Mouse (Mus musculus) limb, embryonic 12.5 days (tissue): ENCODE results near the gene Ssna1. TPM values are rescaled to one million over a fixed set of nuclear protein-coding genes. Genes with fewer than 3 reads are reported as not detected.
A peak's percentile ranks its signal among the peaks of the same experiment; 100 is the strongest.

Source experiments
- ATAC-seq: fragments of 200-750 bp; cut with Nextera tagmentation; 2 replicates; pipeline ENCODE4 v1.8.0; 2017; ENCODE audit warnings: low read depth, moderate TSS enrichment; ENCODE audit not compliant: insufficient number of reproducible peaks, insufficient read depth, low FRiP score, low TSS enrichment
- H3K27ac ChIP-seq: fragments of 300-500 bp; sonication (generic); 2 replicates; pipeline ENCODE4 v1.5.1; 2016; ENCODE audit warnings: mild to moderate bottlenecking, moderate library complexity
- H3K27me3 ChIP-seq: fragments of 300-500 bp; sonication (generic); 2 replicates; pipeline ENCODE4 v1.6.1; 2016; ENCODE audit warnings: mild to moderate bottlenecking, moderate library complexity
- H3K36me3 ChIP-seq: fragments of 300-500 bp; sonication (generic); 2 replicates; pipeline ENCODE4 v1.6.1; 2016; ENCODE audit warnings: mild to moderate bottlenecking, moderate library complexity
- H3K4me1 ChIP-seq: fragments of 300-500 bp; sonication (generic); replicated peaks from 2 replicates; pipeline ENCODE4 v1.6.1; 2016
- H3K4me2 ChIP-seq: fragments of 300-500 bp; sonication (generic); 2 replicates; pipeline ENCODE4 v1.6.1; 2016; ENCODE audit warnings: mild to moderate bottlenecking, moderate library complexity
- H3K4me3 ChIP-seq: fragments of 300-500 bp; sonication (generic); replicated peaks from 2 replicates; pipeline ENCODE4 v1.5.1; 2016; ENCODE audit warnings: mild to moderate bottlenecking
- H3K9ac ChIP-seq: fragments of 300-500 bp; sonication (generic); replicated peaks from 2 replicates; pipeline ENCODE4 v1.6.1; 2016; ENCODE audit warnings: mild to moderate bottlenecking, moderate library complexity
- H3K9me3 ChIP-seq: fragments of 300-500 bp; sonication (generic); 2 replicates; pipeline ENCODE4 v1.6.1; 2016; ENCODE audit warnings: mild to moderate bottlenecking, moderate library complexity
- WGBS: fragments of 180-500 bp; shearing (Covaris S2); methylation state at CpG from one replicate; pipeline ENCODE4 v1.1.7; 2016; 5-methylcytosine and 5-hydroxymethylcytosine counted together
- polyA plus RNA-seq: library from polyadenylated mRNA; unstranded; fragments of >200 nt; fragmentation: Nextera tagmentation; extraction: Ambion mirVana; gene quantifications from 2 replicates; pipeline ENCODE4 v1.2.1, GENCODE M21; 2016

The Ssna1 gene
- polyA plus RNA-seq, 1 experiment from 2014 or later, result 218 TPM

DNA sequence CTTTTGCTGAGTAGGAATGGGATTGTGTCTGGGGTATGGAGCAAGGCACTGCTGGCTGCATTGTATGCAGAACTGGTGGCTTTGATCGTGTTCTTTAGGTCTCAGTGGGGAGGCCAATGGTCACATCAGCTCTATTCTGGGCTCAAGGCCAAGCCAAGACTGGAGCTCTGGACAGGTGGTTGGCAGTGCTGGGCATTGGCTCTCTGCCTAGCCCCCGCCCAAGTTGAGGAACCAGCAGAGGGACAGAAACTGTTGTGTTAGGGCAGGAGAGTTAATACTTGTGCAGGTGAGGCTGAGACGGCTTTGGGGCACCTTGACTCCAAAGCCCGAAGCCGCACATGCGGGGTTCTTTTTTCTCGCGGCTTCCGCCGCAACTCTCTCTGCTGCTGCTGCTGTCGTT lies 17.4 kb upstream of the Ssna1 start, which contains the start of gene Lrrc26:
TSS of gene Lrrc26 (plus strand) at position 265 of the 400 bp plus-strand sequence.
- Histone ChIP-seq H3K36me3 (peaks cover 18% of the 10 kb centered on the region), H3K27me3 (peaks cover 85% of the 10 kb centered on the region), H3K4me1 (peaks cover 17% of the 10 kb centered on the region; the same call in 1 of the 2 replicates), H3K27ac (no peak within 1 kb of the TSS), H3K4me2 (peak within 1 kb of the TSS; percentile 27), H3K9ac (no peak within 1 kb of the TSS), H3K9me3 (no peaks in the 10 kb centered on the region), H3K4me3 (peak within 1 kb of the TSS; percentile 31)
- WGBS, result 9% methylated on average over 11 of the region's 11 CpGs
- ATAC-seq, result no peak

DNA sequence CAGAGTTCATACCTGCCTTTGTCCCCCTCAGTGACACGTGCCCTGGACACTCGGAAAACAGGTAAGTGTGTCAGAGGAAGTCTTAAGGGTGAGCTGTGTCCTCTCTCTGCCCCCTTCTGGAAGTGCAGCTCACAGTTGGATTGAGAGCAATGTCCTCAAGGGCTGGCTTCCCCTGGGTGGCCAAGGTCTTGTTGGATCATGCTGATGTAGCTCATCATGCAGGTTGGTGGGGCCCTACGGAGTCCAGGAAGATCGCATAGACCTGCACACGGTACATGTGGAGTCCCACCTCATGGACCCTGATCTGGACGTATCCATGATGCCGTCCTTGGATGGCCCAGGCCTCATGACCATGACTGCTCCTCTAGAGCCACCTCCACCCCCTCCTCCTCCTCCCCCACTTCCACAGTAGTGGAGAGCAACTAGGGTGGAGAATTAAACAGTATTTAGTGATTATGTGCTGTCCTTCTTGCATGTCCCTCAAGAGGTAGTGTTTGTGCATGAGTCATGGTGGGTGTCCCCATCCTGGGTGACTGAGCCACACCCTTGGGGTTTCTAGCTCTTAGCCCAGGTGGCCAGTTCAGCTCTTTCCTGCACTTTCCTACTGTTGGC lies 16.6 kb upstream of the Ssna1 start:
- H3K4me2 ChIP-seq, result no peak overlapping the region
- H3K27me3 ChIP-seq, result peaks cover 77% of the 10 kb centered on the region
- ATAC-seq, result no peak
- H3K27ac ChIP-seq, result no peak overlapping the region
- H3K9ac ChIP-seq, result no peak overlapping the region
- no peak overlapping the region for H3K4me3 ChIP-seq
- peaks cover 26% of the 10 kb centered on the region for H3K36me3 ChIP-seq
- peaks cover 17% of the 10 kb centered on the region; the same call in 1 of the 2 replicates for H3K4me1 ChIP-seq
- 76% methylated on average over 7 of the region's 7 CpGs for WGBS
- no peaks in the 10 kb centered on the region for H3K9me3 ChIP-seq

DNA sequence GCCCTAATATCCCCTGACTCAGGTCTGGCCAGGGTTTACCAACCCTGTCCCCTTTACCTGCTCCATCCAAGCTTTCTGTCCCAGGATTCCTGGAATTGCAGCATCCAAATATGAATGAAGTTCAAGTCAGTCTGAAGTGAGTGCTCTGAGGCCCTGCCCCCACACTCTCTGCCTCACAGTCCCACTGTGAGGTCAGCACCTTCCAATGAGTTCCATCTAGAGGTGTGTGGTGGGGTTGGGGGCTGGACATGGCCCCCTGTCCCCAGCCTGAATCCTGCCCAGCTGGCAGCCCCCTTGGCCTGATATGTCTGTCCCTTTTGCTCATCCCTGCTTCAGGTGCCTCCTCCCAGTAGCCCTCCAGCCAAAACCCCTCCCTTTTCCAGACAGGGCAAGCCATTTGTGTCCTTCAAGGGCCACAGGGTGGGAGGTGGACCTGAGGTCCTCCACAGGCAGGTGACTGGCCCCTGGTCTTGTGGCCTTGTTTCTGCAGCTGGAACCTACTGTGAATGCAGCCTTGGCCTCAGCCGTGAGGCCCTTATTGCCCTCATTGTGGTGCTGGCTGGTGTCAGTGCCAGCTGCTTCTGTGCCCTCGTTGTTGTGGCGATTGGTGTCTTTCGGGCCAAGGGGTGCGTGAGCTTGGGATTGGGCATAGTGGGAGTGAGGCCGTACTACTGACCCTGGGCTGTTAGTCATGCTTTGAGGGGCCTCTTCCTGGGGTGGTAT lies 15.8 kb upstream of the Ssna1 start, which contains the start of gene Tmem210:
TSS of gene Tmem210 (plus strand) at position 219 of the 723 bp plus-strand sequence.
- Histone ChIP-seq H3K27ac (no peak within 1 kb of the TSS), H3K9me3 (no peaks in the 10 kb centered on the region), H3K27me3 (peaks cover 70% of the 10 kb centered on the region), H3K4me2 (no peak within 1 kb of the TSS), H3K4me3 (no peak within 1 kb of the TSS), H3K4me1 (peaks cover 17% of the 10 kb centered on the region; the same call in 1 of the 2 replicates), H3K36me3 (peaks cover 34% of the 10 kb centered on the region), H3K9ac (no peak within 1 kb of the TSS)
- 82% methylated on average over 6 of the region's 6 CpGs for WGBS
- no peak for ATAC-seq

- no peak overlapping the region for H3K9ac ChIP-seq
- peaks cover 44% of the 10 kb centered on the region for H3K36me3 ChIP-seq
- no peak overlapping the region for H3K4me3 ChIP-seq
- H3K9me3 ChIP-seq, result no peaks in the 10 kb centered on the region
- peaks cover 11% of the 10 kb centered on the region; the same call in 1 of the 2 replicates for H3K4me1 ChIP-seq
- H3K27me3 ChIP-seq, result peaks cover 59% of the 10 kb centered on the region
- 60% methylated on average over 7 of the region's 7 CpGs for WGBS
- H3K27ac ChIP-seq, result no peak overlapping the region
- no peak overlapping the region for H3K4me2 ChIP-seq
- ATAC-seq, result no peak
Measured at GRCm38 (mm10) chr2:25286837-25287636, 14.8 kb upstream of the Ssna1 start.

- Histone ChIP-seq H3K9ac (no peak overlapping the region), H3K27ac (no peak overlapping the region), H3K9me3 (no peaks in the 10 kb centered on the region), H3K36me3 (peaks cover 49% of the 10 kb centered on the region), H3K27me3 (peaks cover 52% of the 10 kb centered on the region), H3K4me3 (no peak overlapping the region), H3K4me1 (peaks cover 11% of the 10 kb centered on the region; the same call in 1 of the 2 replicates), H3K4me2 (no peak overlapping the region)
- no peak for ATAC-seq
- WGBS, result 75% methylated on average over 1 of the region's 1 CpGs
Measured at GRCm38 (mm10) chr2:25286314-25286713, 14.1 kb upstream of the Ssna1 start.

- WGBS, result 89% methylated on average over 2 of the region's 2 CpGs
- Histone ChIP-seq H3K27me3 (peaks cover 44% of the 10 kb centered on the region), H3K36me3 (peaks cover 57% of the 10 kb centered on the region), H3K9me3 (no peaks in the 10 kb centered on the region), H3K4me3 (no peak overlapping the region), H3K4me2 (no peak overlapping the region), H3K9ac (no peak overlapping the region), H3K27ac (no peak overlapping the region), H3K4me1 (peaks cover 8% of the 10 kb centered on the region; the same call in 1 of the 2 replicates)
- ATAC-seq, result no peak
Measured at GRCm38 (mm10) chr2:25285551-25285950, 13.3 kb upstream of the Ssna1 start.

DNA sequence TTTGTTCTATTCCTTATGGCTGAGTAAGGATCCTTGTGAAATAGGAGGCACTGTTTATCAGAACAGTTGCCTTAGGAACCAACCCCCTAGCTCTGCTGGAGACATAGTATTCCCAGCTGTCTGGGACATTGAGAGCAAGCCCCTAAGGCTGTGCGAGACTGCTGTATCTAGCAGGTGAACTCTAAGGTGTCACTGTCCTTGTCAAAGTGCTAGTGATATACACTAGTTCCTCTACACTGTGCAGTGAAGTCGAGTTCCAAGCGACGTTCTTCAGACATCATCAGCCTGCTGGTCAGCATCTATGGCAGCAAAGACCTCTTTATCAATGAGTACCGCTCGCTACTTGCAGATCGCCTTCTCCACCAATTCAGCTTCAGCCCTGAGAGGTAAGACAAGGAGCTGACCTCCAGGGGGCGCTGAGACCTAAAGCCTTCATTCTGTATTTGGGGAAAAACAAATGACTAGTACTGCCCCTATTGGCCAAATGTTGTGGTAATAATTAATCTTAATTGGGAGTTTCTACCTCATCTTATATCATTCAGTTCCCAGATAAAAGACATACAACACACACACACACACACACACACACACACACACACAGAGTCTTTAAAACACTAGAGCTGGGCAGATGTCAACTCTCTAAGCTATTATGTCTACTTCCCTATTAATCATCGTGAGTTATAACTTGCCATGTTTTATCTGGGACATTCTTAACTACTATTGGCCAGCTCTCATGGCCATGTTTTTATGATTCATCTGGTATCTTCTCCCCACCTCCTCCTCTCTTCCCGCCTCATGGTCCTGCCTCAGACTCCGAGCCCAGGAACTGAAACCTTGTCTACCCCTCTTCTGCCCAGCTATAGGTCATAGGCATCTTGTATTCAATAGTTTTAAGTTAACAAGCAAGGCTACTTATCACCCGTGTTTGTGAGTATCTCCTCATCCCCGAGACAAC lies 7.0 kb upstream of the Ssna1 start:
- H3K36me3 ChIP-seq, result peaks cover 98% of the 10 kb centered on the region
- no peak for ATAC-seq
- no peaks in the 10 kb centered on the region for H3K27me3 ChIP-seq
- H3K9ac ChIP-seq, result no peak overlapping the region
- H3K4me3 ChIP-seq, result no peak overlapping the region
- H3K4me2 ChIP-seq, result no peak overlapping the region
- no peaks in the 10 kb centered on the region for H3K9me3 ChIP-seq
- 66% methylated on average over 13 of the region's 13 CpGs for WGBS
- no peaks in the 10 kb centered on the region for H3K4me1 ChIP-seq
- H3K27ac ChIP-seq, result no peak overlapping the region

- Histone ChIP-seq H3K36me3 (peaks cover 77% of the 10 kb centered on the region), H3K4me2 (peak overlapping the region; percentile 96), H3K27me3 (no peaks in the 10 kb centered on the region), H3K27ac (no peak overlapping the region), H3K9ac (peak overlapping the region; percentile 76), H3K9me3 (no peaks in the 10 kb centered on the region), H3K4me1 (peaks cover 23% of the 10 kb centered on the region), H3K4me3 (peak overlapping the region; percentile 68)
- WGBS, result 38% methylated on average over 16 of the region's 16 CpGs
- ATAC-seq, result no peak
Measured at GRCm38 (mm10) chr2:25273010-25273409, 772 bp upstream of the Ssna1 start.

DNA sequence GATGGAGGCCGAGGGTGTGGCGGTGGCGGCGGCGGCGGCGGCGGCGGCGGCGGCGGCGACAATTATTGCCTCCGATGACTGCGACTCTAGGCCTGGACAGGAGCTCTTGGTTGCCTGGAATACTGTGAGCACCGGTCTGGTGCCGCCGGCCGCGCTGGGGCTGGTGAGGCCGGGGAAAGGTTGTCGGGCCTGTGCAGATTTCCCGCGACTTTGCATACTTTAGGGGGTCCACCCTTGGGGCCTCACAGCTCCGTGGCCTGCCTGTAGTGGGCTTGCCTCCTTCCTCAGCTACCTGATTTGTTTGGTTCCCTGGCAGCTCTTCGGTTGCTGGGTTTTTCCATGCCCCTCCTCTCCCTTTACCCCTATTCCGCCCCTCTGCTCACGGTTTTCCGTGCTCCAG lies 277 bp upstream of the Ssna1 start:
- Histone ChIP-seq H3K4me3 (peak overlapping the region; percentile 68), H3K27me3 (no peaks in the 10 kb centered on the region), H3K9ac (peak overlapping the region; percentile 76), H3K9me3 (no peaks in the 10 kb centered on the region), H3K4me1 (peaks cover 23% of the 10 kb centered on the region), H3K27ac (no peak overlapping the region), H3K36me3 (peaks cover 74% of the 10 kb centered on the region), H3K4me2 (peak overlapping the region; percentile 96)
- 1% methylated on average over 29 of the region's 29 CpGs for WGBS
- ATAC-seq, result peak; percentile 71

DNA sequence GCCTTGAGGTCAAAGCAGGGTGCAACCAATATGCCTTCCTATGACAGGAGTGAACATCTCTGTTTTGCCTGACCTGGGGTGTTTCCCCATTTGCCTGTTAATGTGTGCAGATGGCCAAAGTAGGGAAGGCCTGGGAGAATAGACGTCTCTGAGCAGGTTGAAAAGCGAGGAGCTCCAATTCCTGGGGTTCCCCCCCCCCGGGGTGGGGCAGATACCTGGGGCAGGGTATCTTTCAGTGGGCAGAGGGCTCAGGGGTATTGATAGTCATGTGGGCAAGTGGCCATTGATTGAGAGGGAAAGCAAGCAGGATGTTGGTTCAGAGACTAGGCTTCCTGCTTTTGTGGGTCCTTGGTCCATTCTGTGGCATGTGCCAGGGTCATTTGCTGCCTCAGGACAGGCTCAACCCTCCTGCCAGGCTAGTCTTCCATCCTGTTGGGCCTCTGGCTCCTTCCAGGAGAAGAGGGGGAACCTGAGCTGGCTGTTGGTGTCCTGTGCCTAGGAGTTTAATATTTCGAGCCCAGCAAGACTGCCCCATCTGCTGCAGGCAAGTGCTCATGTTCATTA lies 4.4 kb downstream of the Ssna1 start:
- WGBS, result 68% methylated on average over 4 of the region's 4 CpGs
- Histone ChIP-seq H3K36me3 (peaks cover 33% of the 10 kb centered on the region), H3K4me1 (peaks cover 45% of the 10 kb centered on the region), H3K9ac (no peak overlapping the region), H3K27me3 (peaks cover 25% of the 10 kb centered on the region), H3K27ac (no peak overlapping the region), H3K9me3 (no peaks in the 10 kb centered on the region), H3K4me3 (no peak overlapping the region), H3K4me2 (no peak overlapping the region)
- no peak for ATAC-seq
